Mouse (Mus musculus) right cerebral cortex, adult 2 months (tissue): ENCODE results near the gene Psmd12.

Source experiments
- DNase-seq, 2 experiments: peaks; one replicate each; pipeline ENCODE4 v3.0.0; 2021 to 2022; ENCODE audit warnings: low spot score in 2 of 2

Gene Psmd12

GRCm38 (mm10) chr11:107479053-107479861 is at the start of gene Psmd12:
Gene Psmd12, plus strand, starts transcription at chr11:107479484.
- DNase-seq = peak; percentile 91 to 93

DNA sequence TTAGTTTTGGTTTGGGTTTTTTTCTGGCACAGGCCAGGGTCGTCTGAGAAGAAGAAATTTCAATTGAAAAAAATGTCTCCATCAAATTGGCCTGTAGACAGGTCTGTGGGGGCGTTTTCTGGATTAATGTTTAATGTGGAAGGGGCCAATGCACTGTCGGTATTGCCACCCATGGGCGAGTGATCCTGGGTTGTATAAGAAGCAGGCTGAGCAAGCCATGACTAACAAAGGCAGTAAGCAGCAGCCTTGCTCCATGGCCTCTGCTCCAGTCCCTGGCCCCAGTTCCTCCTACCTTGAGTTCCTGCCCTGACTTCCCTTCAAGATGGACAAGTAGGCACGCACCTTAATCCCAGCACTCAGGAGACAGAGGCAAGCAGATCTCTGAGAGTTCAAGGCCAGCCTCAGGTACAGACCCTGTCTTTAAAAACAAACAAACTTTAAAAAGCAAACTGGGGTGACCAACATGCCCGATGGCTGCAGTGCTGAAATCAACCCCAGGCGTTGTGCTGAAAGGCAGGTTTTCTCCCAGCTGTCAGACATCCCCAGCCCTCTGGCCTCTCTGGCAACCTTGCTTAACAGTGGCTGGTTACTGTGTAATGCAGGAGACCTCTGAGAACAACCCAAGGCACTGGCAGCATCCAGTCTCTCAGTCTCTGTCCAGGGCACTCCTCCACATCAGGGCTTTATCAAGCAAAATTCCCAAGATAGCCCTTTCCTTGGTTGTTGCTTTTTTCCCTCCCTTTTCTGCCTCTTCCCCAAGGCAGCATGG is 47.9 kb upstream of the Psmd12 start:
- DNase-seq = no peak

DNA sequence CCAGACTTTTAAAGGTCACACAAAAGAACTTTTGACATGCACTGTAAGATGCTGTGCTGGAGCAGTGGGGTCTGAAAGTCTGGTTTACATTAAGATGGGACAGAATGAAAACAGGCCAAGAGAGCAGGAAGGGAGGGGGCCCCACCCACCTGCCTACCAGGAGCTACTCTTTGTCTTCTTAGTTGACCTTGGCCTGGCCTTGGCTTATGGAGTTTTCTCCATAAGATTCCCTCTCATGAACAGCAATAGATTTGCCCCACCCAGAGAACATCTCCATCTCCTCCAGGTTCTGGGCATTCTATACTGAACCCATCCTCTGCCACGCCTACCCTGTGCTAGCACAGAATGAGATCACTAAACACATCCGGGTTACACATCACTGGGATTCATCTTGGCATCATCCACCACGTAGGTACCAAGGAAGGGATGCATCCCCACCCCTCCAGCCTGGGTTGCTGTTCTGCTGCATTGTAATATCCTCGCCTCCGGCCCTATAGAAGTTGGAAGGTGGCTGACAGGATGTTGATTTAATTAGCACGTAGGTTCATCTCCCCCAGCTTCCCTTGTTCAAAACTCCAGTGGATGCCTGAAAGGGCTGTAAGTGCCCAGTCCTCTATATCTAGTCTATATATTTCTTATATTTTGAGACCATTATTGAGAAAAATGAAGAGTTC is 43.4 kb upstream of the Psmd12 start:
- no peak for DNase-seq

DNA sequence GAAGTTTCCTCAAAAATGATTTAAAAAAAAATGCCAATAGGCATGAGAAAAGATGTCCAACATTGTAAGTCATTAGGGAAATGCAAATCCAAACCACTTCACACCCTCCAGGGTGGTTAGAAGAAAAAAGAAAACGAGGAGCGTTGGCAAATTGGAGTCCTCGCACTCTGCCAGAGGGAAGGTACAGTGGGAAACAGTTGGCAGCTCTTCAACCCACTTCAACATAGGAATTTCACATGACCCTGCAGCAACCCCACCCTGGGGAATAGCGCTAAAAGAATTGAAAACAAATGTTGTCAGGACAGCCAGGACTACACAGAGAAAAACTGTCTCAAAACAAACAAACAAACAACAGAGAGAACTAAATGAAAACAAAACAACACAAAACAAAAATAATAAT is 41.6 kb upstream of the Psmd12 start:
- DNase-seq = no peak

DNA sequence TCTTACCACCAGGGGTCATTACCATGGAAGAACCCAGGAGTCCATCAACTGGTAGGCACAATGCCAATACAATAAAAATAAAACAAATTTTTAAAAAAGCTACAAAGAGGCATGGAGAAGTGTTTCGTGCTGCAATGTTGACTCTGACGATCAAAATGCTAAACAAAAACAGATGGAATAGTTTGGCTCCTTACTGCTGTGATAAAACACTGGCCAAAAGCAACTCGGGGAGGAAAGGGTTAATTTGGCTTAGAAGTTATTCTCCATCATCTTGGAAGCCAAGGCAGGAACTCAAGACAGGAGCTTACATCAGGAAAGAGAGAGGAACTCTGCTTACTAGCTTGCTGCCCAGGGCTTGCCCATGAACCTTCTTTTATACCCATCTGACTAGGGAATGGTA is 41.1 kb upstream of the Psmd12 start:
- DNase-seq = no peak

- no peak for DNase-seq
Measured at GRCm38 (mm10) chr11:107441050-107441449, 38.2 kb upstream of the Psmd12 start.

DNA sequence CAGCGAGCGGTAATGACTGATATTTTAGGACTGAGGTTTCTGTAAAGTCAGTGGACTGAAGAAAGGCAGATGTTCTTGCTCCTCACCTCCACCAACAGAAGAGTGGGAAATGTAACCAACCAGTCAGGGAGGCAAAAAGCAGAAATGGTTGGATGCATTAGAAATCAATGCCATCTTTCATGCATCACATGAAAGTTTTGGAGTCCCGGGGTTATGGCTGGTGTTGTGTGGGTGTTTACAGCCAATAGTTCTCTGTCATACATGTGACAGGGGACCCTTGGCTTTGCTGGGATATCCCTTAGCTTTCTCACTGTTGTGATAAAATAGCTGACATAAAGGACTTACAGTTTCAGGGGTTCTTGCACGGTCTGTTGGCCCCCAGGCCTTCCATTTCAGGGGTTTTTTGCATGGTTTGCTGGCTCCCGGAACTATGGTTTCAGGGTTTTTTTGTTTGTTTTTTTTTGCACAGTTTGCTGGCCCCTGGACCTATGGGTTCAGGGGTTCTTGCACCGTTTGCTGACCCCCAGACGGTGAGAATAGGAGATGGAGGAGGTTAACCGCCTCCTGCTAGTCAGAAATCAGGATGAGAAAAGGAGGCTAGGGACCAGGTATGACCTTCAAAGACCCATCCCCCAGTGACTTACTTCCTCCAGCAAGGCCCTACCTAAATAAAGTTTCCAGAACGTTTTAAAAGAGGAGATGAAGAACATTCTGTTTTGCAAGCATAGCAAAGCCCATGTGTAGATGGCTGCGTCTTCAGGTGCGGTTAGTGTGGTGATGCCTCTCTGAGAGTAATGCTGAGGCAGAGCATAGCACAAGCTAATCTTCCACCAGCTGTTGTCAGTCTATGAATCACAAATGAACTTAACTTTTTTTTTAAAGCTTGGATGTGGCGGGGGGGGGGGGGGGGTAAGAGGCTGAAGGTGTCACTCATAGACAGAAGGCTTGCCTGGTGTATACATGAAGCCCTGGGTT is 35.9 kb upstream of the Psmd12 start:
- DNase-seq = no peak

DNA sequence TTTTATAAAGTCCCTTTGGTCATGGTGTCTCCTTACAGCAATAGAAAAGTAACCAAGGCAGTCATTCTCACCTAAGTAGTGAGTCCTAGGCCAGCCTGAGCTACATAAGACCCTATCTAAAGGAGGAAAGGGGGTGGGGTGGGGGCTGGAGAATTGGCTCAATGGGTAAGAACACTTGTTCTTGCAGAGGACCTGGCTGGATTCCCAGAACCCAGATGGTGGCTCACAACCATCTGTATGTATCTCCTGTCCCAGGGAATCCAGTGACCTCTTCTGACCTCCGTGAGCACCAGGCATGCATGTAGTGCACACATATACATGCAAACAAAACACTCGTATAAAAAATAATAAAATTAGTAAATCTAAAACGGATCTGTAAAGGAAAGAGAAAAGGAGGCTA is 33.6 kb upstream of the Psmd12 start:
- no peak for DNase-seq

DNA sequence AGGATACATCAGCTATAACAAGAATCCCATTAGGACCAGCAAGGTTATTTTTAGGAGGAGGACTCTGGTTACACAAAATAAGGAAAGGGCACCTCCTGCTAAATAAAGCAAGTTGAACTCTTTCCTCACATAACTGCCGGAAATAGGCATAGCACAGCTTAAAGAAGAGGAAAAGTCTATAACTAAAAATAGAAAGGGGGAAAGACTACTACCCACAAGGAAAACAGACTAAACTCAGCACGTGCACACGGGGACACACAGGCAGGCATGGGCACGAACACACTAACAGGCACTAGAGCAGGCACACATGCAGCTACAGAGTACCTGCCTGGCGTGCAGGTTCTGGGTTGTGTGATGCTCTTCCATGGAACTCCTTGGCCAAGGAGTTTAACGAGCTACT is 32.6 kb upstream of the Psmd12 start:
- DNase-seq = no peak

GRCm38 (mm10) chr11:107447349-107447748 is 31.9 kb upstream of the Psmd12 start:
- no peak for DNase-seq

- DNase-seq = no peak
Measured at GRCm38 (mm10) chr11:107447915-107448314, 31.4 kb upstream of the Psmd12 start.

DNA sequence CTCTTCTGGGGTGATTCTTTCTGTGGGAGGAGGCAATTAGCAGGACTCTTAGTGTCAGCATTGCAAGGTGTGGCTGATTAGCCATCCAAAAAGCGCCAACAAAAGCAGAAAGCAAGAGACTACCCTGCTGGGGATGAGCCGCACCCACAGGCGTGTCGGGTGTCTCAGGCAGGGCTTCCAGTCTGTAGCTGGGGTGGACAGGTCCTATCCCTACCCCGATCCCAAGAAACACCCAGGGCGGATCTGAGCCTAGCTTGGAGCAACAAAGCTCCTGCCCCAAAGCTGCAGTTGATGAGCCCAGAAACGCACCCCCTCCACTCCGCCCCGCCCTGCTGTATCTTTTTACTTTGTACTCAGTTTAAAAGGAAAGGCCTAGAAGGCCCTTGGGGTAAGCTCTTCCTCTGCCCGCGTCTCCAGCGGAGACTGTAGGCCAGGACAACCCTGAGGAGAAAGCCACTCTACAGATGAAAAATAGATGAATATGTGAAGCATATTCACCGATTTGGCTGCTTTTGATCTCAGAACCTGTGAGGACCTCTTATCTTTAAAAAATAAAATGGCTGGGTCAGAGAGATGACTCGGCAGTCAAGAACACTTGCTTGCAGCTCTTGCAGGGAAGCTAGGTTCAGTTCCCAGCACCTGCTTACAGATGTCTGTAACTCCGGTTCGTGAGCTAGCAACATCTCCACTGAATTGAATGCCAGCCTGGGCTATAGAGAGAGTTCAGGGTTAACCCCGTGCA is 29.9 kb upstream of the Psmd12 start:
- no peak for DNase-seq

DNA sequence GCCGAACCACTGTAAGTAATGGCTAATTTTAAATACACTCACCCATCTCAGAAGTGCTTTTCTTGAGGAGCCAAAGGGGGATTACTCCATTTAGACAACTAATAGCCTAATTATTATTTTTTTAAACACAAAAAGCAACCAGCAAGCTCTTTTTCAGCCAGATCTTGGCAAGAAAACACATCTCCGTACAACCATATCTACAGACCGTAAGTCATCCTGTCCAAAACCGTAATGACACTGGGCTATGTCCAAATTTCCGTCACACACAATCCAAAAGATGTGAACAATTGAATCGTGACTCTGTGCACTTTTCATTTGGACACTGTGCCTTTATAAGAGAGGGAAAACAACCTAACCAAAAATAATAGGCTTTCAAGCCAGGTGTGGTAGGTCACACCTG is 29.2 kb upstream of the Psmd12 start:
- DNase-seq = no peak

DNA sequence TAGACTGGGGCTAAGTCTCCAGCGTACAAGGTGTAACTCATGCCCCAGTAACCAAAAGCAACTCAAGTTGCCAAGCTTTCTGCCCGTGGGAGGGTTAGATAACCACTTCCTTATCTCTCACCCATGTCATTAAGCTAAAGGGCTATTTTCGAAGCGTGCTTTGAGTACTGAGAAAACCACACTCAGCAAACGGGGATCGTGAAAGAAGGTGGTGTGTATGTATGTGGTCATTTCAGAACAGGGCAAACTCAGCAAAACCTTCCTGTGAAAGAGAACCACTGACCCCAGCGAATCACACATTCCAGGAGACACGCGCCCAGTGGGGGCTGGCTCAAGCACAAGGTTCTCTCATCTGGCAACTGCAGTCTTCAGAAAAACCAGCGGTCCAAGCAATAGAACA is 28.2 kb upstream of the Psmd12 start:
- no peak for DNase-seq

DNA sequence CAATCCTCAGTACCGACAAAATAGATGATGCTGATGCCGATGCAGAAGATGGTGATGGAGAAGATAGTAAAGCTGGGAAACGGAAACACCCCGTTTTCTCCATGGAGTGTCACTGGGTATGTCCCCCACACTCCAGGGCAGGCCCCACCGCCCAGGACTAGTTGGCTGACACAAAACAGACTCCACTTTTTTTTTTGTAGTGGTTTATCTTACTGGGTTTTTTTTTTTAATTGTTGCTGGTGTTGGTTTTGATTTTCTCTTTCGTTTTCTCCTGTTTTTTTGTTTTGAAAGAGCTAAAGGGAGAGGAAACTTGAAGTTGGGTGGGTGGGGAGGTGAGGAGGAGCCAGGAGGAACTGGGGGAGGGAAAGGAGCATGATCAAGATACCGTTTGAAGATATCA is 27.2 kb upstream of the Psmd12 start:
- DNase-seq = no peak

DNA sequence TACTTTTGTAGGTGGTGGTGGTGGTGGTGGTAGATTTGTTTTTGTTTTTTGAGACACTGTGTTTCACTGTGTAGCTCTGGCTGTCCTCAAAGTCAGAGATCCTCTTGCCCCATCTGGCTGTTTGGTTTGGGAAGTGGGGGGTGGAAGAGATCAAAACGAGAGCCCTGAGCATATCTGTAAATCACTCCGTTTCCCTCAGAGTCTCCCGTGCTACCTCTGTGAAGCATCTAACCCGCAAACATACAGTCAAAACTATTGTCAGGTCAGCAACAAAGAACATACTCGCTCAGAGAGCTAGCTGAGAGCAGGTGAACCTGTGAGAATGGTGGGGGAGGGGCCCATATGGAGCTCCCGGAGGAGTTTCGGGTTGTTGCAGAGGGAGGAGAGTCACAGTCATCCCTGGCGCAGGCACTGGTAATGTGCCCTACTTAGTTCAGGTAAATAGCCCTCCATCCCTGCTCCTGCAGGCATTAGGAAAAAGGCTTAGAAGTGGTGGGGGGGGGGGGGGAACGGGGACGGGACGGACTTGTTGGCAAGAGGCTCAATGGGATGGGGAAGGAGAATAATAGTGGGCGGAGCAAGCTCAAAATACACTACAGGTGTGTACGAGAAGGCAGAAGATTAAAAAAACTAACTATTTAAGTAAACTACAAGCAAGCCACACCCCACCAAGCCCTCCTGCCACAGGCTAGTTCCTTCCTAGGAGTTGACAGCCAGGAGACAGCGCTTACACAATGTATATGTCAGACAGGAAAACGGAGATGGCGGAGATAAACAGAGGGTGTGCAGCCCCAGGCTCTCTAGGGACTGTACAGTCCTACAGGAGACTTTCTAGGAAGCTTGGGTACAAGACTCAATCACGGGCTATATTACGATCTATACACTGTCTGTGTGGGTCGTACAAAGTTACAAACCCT is 24.5 kb upstream of the Psmd12 start:
- DNase-seq = no peak

GRCm38 (mm10) chr11:107457282-107457681 is 22.0 kb upstream of the Psmd12 start:
- DNase-seq = no peak

GRCm38 (mm10) chr11:107458286-107458685 is 21.0 kb upstream of the Psmd12 start:
- no peak for DNase-seq

DNA sequence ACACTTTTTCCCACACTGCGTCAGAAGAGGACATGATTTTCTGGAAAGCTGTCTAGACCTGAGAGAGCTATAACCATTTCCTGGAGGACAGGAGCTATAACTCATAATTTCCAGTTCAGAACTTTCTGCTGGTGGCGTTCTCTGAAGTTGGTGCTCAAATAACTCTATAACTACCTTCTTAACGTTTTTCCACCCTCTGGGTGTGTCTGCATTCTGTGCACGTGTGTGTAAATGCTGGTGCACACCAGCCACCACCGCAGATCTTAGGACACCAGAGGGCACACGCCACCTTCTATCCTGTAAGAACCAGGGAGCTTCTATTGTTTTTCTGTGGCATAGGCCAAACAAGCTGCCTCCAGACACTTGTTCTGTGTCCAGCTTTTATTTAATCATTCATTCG is 20.3 kb upstream of the Psmd12 start:
- no peak for DNase-seq

- DNase-seq = no peak
Measured at GRCm38 (mm10) chr11:107459828-107460227, 19.5 kb upstream of the Psmd12 start.
